Mouse (Mus musculus) MN1 (cell line): Measurements from ENCODE around the gene Cdh15.

Experiments used
- DNase-seq: peaks from one replicate; pipeline ENCODE4 v3.0.0-alpha.2; 2016; ENCODE audit warnings: low spot score

The Cdh15 gene

DNA sequence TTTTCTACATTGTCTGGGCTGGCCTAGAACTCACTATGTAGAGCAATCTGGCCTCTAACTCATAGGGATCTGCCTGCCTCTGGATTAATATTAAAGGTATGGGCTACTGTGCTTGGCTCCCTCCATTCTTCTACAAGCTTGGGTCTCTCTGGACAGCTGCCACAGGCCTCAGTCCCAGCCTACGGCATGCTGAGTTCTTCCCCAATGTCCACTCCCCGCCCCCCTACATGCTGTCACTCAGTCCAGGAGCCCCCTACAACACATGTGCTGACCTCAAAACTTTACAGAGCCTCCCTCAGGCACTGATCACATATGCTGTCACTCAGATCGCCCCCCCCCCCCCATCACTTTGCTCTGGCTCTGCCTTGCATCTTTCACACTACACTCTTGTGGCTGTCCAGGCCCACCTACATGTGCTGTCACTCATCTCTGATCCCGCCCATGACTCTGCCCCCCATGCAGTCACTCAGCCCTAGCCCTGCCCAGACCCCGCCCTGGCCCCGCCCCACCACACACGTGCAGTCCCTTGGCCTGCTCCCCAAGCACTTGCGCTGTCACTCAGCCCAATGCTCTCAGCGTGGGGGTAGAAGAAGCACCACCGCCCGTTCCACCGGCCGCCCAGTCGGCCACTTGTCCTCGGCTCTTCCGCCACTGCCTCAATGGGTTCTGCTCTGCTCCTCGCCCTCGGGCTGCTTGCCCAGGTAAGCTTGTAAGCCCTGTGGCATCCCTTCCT lies at the start of gene Cdh15:
Gene Cdh15, plus strand, starts transcription at position 138 of the 733 bp plus-strand sequence.
- peak; percentile 77 for DNase-seq

DNA sequence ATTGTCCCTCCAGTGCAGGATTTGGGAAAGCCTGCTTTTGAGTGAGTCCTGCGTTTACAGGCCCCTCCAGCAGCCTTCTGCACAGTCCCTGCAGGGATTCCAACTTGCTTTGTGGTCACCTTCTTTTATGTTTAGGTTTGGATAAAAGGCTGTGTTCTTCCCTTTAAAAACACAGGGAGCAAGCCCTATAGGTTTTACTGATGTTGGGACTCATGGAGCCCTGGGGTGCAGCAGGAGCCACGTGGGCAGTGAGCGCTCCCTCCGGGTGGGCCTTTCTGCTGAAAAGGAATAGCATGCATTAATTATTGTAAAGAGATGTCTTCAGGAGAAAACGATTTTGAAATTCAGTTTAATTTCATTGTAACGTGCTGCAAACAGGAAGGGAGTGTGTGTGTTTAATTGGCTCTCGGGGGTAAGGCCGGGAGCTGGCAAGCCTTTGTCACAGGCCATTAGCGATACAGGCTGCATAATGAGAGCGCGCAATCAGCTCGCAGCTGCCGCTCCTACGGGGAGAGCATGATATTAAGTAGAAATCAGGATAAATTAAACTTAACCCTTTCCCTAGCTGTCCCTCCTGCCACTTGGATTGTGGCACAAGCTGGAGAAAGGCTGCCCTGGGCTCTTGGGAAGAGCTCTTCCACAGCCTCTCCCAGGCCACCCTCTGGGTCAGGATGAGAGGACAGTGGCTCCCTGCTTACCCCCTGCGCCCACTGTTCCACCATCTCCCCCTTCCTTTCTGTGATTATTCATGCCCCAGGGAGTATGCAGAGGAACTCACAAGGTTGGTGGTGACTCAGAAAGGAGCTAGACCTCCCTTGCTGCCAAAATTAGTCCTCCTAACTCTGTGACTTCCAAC lies 43.6 kb upstream of the Cdh15 start:
- DNase-seq, result peak; percentile 69

DNA sequence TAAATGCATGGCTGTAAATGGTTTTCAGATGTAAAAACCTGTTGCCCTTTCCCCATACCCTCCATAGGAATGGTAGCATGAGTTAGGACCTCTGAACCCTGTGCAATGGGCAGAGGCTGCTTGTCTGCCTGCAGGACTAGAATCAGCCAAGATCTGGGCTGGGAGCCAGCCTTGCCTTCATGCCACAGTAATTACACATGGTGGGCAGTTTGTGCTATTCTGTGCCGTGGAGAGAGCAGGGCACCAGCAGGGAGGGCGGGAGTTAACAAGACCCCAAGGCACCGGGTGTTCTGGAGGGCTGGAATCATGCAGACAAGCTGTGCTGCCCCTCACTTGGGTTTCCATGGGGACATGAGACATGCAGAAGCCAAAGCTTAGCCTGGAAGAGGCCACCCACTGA lies 42.4 kb upstream of the Cdh15 start:
- DNase-seq, result peak; percentile 69

DNA sequence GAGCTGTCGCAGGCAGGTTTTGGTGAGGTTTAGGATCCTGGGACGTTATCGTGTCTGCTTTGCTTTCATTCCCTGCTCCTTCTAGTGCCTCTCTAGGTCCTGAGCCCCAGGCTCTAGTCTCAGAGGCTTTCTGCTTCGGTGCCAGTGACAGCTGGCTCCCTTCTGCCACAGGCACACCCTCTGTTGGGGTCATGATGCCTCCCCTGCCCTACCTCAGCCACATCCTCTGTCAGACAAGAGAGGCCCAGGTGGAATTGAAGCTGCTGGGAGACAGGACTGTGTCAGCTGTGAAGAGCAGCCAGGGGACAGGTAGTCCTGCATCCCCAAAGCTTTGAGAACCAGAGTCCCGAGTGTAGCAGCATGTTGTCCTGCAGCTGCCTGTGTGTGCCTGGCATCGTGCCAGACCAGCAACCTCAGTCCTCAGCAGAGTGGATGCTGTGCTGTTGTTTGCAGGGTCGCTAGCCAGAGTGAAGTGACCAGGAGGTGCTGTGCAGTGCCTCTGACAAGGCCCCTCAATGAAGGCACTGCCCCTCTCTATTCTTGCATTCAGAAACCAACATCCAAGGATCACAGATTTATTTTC lies 40.7 kb upstream of the Cdh15 start:
- DNase-seq, result peak; percentile 69

DNA sequence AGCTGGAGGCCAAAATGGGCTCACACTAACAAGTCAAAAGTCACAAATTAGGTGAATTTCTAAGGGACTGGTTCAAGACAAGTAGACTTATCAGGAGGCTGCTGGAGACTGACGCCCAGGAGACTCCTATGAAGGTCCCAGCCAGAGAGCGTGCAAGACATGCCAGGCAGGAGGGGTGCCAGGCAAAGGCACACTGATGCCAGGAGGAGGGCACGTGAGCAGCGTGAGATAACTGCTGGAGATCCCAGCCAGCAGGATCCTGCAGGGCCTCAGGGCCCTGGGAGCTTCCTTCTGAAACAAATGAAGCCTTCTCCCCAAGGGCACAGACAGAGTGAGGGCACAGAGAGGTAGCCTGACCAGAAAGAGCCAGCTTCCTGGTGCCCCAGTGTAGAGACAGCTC lies 39.9 kb upstream of the Cdh15 start:
- DNase-seq, result peak; percentile 68

DNA sequence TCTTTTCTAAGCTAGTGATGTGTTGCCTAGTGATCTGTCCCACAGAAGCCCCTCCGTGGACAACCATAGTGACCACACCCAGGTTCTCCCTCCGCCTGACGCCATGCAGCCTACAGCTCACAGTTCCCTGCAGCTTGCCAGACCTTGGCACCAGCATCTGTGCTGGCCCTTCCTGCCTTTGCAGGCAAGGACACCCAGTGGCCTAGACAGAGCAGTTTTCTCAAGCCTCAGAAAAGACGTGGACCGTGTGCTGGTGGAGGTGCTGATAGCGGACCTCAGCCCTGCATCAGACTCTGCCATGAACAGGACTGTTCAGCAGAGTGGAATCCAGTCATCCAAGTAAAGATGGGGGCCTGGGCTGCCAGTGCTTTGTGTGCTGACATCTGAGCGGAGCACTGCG lies 37.4 kb upstream of the Cdh15 start:
- DNase-seq, result peak; percentile 54

DNA sequence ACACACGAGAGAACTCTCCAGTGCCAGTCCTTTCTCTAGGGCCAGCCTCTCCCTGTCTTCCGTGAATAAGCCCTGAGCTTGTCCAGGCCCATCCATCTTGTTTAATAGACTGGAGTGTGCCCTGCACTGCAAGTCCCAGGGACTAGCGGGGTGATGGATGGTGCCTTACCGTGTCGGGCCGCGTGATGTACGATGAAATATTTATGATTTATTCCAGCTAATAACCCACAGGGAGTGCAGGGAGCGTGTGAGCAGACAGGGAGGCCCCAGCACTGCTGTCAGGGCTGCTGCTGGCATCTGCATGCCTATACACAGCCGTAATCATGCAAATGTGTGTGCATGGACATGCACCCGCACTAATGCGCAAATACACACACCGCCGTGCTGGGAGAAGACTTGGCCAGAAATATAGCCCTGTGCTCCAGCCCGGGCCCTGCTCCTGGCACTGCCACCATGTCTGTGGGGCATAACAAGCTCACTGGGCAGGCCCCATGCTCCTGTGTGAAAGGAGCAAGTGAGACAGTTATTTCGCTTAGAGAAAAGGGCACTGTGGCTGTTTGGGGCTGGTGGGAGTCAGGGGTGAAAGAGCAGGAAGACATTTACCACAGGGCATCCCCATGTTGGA lies 35.8 kb upstream of the Cdh15 start:
- DNase-seq, result no peak

DNA sequence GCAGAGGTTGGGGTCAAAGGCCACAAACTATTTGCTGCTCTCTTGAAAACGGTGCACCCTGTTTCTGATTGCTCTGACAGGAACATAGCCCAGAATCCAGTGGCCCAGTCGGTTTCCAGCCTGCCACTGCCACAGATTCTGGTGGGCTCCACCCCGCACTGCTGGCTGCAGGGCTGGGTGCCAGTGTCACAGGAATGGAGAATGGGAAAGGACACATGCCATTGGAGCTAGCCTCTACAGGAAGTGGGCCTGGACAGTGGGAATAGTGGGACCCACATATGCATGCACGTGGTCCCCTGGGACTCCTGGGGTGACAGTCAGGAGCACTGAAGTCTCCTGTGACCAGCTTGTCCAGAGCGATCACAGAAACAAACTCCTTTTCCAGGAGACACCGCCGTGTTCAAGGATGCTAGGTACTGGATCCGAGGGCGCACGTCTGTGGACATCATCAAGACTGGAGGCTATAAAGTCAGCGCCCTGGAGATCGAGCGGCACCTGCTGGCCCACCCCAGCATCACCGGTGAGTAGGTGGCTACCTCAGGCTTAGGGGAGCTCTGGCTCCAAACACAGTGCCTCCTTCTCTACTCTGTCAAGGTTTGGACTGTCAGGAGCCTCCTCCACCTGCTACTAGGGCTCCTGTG lies 35.0 kb upstream of the Cdh15 start:
- peak; percentile 84 for DNase-seq

DNA sequence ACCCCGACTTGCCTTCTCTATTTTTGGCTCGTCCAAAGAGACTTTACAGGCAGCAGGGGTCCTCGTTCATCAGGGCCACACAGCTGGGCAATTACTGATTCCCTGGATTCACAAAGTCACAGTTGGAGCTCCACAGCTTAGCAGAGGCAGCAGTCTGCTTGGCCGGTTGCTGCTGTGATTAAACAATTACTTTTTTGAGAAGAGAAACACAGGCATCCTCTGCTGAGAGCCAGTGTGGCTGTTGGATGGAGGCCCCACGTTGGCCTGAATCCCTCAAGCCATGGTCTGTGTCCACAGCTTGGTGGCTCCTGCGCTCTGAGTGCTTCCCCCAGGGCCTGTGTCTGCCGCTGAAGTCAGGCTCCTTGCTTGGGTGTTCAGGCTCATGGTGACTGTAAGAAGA lies 33.2 kb upstream of the Cdh15 start:
- no peak for DNase-seq

DNA sequence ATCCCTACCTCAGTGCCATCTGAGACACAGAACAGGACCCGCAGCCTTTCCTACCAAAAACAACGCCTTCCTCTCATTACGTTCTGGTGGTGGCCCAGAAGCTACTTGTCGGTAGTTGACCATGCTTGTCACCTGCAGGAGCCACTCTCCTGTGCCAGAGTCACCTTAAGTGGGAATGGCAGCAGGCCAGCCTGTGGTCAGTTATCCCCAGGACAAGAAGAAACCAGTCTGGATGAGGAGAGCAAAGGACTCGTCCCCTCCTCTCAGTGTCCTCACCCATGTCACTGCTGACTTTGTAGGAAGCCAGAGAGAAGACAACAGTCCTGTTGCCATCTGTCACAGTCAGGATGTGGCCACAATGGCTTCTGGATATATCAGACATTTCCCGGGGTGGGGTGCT lies 30.8 kb upstream of the Cdh15 start:
- DNase-seq, result no peak

DNA sequence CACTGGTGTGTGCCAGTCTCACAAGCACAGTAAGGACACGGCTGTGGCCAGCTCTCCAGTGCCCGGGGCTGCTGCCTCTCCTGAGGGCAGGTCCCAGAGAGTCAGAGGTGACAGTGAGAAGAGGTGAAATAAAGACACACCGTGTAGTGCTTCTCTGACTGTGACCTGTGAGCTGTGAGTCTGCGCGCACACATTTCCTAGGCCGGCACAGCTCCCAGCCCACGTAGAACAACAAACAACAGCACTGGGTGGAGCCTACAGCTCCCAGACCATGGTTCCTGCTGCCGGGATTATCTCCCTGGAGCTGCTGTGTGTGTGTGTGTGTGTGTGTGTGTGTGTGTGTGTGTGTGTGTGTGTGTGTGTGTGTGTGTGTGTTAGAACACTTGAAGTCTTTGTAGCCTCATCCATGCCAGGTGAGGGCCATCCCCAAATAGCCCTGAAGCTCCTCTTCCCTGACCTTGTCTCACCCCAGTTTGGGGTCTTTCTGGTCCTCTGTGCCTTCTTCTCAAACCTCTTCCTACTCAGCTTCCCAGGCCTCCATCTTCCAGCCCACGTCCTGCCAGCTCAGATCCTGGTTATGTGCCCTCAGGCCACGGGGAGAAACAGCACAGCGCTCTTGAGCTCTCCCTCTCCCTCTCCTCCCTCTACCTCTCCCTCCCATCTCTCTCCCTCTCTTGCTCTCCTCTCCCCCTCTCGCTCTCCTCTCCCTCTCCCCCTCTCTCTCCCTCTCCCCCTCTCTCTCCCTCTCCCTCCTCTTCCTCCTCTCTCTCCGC lies 29.9 kb upstream of the Cdh15 start:
- no peak for DNase-seq

DNA sequence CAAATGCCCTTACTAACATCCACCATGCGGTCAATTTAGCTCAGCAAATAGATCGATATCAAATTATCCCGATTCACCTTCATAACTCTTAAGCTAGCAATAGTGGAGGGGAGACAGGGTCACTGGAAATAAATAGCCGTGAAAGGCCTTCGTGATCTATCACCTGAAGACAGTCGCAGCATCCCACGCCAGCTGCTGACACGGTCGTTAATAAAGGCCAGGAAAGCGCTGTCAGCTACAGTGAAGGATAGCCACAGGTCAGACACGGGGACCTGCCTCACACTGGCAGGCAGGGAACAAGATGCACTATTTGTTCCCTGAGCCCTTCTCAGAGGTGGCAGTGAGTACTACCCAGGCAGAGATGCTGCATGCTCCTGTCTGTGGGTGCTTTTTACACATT lies 28.0 kb upstream of the Cdh15 start:
- no peak for DNase-seq

DNA sequence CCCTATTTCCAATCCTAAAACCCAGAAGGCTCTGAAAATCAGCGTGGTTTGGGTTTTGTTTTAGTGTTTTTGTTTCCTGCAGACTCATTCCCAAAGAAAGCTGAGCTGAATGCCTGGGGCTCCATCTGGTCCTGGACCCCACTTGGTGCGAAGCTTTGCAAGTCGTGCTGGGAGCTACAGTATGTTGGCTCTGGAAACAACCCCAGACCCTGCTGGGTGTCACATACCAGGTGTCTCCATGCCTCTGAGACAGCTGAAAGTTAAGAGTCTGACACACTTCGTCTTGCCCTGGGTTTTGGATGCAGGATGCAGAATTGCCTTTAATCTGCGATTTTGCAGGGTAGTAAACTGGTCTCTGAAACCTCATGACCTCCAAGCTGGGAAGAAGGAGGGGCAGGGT lies 23.2 kb upstream of the Cdh15 start:
- DNase-seq, result no peak

DNA sequence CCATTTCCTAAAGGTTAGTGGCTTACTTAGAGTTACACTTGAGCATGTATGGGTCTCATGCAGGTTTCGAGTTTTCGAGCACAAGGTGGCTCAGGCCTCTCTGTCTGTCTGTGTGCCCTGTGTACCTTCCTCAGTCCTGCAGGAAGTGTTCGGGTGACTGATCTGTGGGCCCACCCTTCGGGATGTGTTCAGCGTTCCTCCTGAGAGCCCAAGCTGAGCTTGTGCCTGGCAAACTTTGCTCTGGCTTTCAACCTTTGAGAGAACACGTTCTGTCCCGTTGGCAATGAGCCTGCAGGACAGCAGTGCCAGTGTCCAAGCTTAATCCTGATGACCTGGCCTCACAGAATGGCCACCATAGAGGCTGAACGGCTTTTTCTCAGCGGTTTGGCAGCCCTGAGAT lies 22.8 kb upstream of the Cdh15 start:
- no peak for DNase-seq

DNA sequence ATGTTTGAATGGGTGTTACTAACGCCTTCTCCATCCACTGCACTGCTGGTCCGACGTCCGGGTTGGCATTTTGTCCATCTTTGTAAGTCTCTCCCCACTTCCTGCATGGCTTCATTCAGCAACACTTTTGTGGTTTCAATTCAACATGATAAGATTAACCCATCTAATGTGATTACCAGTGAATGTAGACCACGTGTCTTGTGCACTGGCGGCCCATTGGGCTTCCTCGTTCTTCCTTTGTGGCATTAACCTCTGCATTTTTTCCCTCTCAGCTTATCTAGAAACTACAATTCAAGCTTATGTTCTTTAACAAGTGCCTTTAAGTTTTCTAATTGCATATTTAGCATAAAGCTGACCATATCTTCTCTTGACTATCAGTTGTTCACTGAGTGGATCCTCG lies 22.4 kb upstream of the Cdh15 start:
- DNase-seq, result peak; percentile 39

DNA sequence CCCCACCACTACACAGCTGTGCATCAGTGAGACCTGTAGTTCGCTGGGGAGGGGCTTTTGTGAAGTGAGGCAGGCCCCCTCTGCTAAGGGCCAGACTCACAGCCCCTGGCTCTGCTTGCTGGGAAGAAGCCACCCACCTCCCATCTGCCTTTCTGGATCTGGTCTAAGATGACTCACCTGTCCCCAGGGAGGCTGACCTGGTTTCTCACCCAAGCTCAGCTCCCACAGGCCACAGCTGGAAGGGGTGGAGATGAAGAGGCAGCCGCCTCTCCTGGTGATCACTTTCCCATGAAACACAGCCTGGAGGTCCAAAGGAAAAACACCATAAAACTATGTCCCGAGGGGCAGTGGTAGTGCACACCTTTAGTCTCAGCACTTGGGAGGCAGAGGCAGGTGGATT lies 18.4 kb upstream of the Cdh15 start:
- DNase-seq, result peak; percentile 90

DNA sequence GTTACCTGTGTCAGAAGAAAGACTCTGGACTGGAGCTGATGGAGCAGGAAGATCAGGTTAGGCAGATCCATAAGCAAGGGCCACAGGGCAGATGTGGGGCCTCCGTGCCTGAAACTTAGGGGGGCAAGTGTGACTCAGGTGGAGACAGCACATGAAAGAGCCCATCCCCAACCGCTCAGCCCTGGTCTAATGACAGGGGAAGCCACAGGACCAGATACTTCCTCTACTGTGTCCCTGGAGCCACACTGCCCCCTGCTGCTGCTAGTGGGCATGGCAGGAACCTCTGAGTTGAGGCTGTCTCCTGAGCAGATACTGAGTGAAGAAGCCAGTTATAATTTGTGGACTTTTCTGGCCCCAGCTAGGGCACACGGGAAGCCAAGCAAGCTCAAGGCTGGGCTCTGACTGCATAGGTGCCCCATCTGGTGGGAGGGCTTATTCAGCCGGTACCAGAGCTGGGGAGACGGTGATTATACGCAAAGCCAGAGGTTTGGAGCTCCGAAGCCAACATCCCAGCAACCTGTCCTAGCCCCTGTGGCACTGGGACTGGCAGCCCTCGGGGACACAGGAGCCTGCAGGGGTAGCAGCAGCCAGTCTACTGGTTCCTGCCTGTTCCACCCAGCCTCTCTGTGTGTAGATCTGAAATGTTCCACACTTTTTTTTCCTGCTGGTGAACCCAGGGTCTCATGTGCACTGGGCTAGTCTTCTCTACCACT lies 17.3 kb upstream of the Cdh15 start:
- DNase-seq, result peak; percentile 95

DNA sequence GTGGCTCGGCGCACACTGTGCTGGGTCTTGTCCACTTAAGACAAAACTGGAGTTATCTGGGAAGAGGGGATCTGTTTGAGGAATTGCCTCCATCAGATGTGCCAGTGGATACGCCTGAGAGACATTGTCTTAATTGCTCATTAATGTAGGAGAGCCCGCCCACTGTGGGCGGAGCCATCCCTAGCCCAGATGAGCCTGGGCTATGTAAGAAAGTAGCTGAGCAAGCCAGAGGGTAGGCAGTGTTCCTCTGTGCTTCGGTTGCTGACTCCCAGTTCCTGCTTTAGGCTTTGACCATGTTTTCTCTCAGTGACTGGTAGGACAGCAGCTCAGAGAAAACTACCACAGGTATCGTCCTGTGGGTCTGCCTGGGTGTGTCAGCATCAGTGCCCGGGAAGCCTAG lies 13.3 kb upstream of the Cdh15 start:
- peak; percentile 80 for DNase-seq

DNA sequence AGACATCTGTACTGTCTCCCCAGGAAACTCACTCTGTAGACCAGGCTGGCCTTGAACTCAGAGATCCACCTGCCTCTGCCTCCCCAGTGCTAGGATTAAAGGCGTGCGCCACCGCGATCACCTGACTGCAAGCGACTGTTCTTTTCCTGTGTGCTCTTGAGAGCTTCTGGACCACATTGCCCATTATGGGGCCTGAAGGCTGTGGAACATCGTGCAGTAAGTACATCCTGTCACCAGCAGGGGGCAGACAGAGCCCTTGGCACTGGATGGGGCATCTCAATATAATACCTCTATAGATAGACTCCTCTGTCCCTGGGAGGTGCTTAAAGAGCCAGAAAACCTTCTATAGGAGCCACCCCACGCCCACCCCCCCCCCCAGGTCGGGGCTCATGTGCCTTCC lies 12.8 kb upstream of the Cdh15 start:
- peak; percentile 97 for DNase-seq

DNA sequence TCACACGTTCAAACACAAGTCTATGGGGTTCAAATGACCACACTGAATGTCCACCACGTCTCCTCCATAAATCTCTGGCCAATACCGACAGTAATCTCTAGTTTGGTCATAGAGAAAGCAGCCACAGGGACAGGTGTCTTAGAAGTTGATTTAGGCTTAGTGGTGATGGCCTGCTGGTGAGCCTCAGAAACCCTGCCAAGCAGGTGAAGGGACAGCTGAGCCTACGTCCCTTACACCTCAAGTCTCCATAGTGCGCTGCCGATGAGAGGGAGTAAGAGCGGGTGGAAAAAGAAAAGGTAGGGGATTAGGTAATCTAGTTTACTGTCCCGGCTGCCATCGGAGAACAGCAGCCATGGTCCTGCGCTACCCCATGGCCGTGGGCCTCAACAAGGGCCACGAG lies 11.6 kb upstream of the Cdh15 start:
- no peak for DNase-seq

DNA sequence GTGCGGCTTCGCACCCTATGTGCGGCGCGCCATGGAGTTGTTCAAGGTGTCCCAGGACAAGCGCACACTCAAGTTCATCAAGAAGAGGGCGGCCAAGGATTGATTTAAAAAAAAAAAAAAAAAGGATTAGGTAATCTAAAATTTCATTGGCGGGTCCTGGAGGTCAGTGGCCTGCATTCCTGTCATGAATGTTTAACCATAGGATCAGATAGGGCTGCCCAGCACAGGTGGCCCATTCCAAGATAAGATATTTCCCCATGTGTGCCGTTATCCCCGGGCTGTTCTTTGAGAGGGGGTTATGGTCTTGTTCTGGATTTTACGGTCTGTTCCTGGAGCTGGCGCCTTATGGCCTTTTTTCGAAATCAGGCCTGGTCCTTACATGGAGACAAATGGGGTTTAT lies 11.1 kb upstream of the Cdh15 start:
- no peak for DNase-seq
